Mouse (Mus musculus): ENCODE data around the gene Urb2.

Urb2 gene

DNA sequence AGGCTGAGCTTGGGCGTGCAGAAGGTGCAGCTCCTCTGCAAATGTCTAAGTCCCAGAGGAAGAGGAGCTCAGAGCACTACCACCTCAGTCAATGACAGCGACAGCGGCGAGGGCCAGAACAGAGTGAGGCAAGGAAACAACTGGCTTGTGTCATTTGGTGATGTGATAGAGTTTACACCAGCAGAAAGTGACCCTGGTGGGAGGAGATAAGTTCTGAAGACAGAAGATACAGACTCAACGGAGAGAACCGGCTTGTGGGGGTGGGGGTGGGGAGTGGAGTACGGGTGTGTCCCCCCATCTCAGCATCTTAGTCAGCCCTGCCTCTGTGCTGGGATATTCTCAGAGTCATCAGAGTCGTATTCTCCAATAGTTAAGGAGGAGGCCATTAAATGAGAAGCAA lies 56.1 kb downstream of the Urb2 start:
- no peak for DNase-seq (ENCODE audit: low spot score in 2 of 2)

DNA sequence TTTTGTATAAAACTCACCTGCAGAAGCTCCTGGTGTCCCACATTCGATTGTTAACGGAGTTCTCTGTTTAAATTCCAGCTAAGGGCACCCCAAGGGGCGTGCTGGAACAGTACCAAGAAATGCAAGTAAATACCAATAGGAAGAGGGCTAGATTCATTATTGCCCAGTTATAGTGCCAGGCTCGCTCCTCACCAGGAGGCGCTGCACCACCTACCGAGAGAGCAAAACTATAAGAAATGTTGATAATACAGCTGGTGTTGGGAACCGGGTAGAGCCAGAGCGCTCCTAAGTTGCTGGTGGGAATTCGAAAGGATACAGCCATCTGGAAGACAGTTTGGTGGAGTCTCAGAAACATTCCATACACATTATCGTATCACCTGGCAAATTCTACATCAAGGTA lies 56.7 kb downstream of the Urb2 start:
- no peak for DNase-seq (ENCODE audit: low spot score in 2 of 2)

DNA sequence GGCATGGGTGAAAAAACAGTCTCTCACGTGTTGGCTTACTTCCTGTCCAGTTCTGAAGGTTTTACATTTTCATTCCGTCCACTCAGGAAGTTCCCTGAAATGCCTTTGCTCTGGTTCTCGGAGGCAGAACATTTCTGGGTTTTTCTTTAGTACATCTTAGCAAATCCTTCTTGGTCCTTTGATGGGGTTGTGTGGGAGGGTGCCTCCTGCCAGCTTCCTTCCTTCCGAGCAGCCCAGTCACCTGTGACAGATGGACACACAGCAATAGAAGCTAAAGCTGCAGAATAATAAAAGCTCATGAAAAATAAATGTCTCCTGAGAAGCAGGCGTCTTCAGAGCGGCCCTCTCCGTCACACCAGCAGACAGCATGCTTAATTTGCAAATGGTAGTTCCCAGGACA lies 57.7 kb downstream of the Urb2 start:
- DNase-seq (ENCODE audit: low spot score in 2 of 2) = peak; percentile 27 to 43

- DNase-seq (ENCODE audit: low spot score in 2 of 2) = peak; percentile 34 to 42
These were observed 59.4 kb downstream of the Urb2 start for GRCm38 (mm10) chr8:124080467-124081326.

DNA sequence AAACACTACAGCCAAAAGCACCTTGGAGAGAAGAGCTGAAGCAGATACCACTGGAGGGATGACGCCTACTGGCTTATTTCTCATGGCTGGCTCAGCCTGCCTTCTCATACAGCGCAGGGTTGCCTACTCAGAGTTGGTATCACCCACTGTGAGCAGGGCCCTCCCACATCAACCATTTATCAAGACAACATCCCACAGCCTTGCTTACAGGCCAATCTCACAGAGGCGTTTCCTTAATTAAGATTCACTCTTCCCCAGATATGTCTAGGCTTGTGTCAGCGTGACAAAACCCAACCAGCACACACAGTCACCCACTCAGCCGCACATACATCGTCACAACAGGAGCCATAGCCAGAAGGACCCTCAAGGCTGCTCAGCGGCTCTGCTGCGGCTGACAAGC lies 61.3 kb downstream of the Urb2 start:
- DNase-seq (ENCODE audit: low spot score in 2 of 2) = peak; percentile 31 to 42

DNA sequence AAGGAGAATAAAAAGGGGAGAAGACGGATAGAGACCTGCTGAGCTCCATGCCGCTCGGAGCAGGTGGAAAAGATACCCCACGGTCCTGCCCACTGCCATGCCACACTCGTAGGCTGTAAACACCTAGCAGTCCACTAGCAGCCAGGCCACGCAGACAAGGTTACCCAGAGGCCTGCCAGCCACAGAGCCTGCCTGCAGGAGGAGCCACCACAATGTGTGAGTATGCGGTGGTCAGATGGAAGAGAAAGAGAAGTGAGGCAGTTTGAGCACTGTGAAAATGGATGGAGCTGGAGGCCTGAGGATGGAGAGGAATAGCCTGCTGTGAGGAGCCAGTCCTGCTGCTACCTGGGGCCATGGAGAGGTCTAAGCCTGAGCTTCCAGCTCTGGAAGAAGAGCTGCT lies 62.3 kb downstream of the Urb2 start:
- no peak for DNase-seq (ENCODE audit: low spot score in 2 of 2)

DNA sequence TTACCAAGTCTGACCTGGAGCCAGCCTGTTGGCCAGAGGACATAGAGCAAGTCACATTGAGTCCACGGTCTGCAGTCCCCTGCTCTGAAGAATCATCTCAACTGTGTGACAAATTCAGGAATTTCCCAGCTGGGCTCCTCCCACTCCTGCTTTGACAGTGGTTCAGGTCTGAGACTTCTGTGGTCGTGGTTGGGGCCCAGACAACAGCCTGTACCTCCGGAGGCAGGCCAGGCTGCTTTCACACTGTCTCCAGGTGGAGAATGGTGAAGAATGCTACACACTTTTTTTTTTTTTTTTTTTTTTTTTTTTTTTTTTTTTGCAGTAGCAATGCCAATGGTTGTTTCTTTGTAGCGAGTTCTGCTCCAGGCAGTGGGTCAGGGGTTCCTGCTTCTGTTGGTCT lies 64.4 kb downstream of the Urb2 start:
- no peak for DNase-seq (ENCODE audit: low spot score in 2 of 2)

- no peak for DNase-seq (ENCODE audit: low spot score in 2 of 2)
These were observed 66.8 kb downstream of the Urb2 start for GRCm38 (mm10) chr8:124088092-124088613.

DNA sequence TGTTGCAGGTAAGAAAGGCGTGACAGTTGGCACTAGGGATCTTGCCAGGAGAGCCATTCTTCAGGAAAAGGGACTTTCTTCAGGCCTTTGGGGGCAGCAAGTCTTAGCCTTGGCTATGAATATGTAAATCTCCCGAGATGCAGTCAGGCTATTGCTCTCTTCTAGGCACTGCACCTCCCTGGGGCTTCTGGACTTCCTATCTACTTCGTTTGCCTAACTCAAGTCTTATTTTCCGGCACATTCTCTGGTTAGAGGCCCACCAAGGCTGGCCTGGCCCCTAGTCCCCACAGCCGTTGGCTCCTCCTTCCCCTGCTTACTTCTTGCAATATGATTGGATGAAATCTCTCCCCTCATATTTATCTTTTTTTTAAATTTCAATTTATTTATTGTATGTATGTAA lies 67.7 kb downstream of the Urb2 start:
- no peak for DNase-seq (ENCODE audit: low spot score in 2 of 2)

- no peak for DNase-seq (ENCODE audit: low spot score in 2 of 2)
These were observed 69.2 kb downstream of the Urb2 start for GRCm38 (mm10) chr8:124090473-124090872.

All from frontal cortex, postnatal 36 days (tissue).